In genomic region chr13:78200407-78200806, GRCm38 (mm10) we compare ENCODE assay signal across 8 mouse cellular contexts. TPM values are rescaled to one million over a fixed set of nuclear protein-coding genes. Genes with fewer than 3 reads are reported as not detected.
DNase-seq lines count a peak whose midpoint lies in the region; ATAC-seq and TF ChIP-seq lines count a peak whose summit lies in the region.

No protein-coding gene starts in this region.

- H3K9ac ChIP-seq in kidney, postnatal 0 days (ENCODE audit: low read depth, low read length), result no peak overlapping the region

- H3K9me3 ChIP-seq in kidney, postnatal 0 days (replicated peaks; ENCODE audit: low read length), result no peaks in the 10 kb centered on the region
- no peaks in the 10 kb centered on the region for H3K9me3 ChIP-seq in midbrain, embryonic 10.5 days (replicated peaks)

- peak; percentile 7; the same call in 1 of the 2 replicates for ATAC-seq in kidney, postnatal 0 days (replicated peaks; ENCODE audit: low FRiP score, low read depth)
- no peak for ATAC-seq in granulocyte monocyte progenitor cell, adult 5-6 weeks (replicated peaks; ENCODE audit: poor library complexity, severe bottlenecking)

- H3K4me2 ChIP-seq in kidney, postnatal 0 days (ENCODE audit: low read length), result peak overlapping the region; percentile 92

- peak overlapping the region; percentile 82 for H3K4me3 ChIP-seq in kidney, postnatal 0 days (replicated peaks; ENCODE audit: low read depth, low read length)
- H3K4me3 ChIP-seq in bone marrow macrophage, adult 2 months (ENCODE audit: insufficient read depth, low read length), result peak overlapping the region; percentile 13; the same call in 1 of the 2 replicates
- H3K4me3 ChIP-seq in embryonic fibroblast, embryonic 13.5 days (ENCODE audit: insufficient read depth, low read length), result peak overlapping the region; percentile 42
- peak overlapping the region; percentile 96 for H3K4me3 ChIP-seq in midbrain, embryonic 10.5 days

- TF ChIP-seq CTCF in kidney, postnatal 0 days (IDR thresholded peaks at IDR 0.05; ENCODE audit: low read depth), result no peak
- no peak for TF ChIP-seq CTCF in bone marrow macrophage, adult 2 months (IDR thresholded peaks at IDR 0.05; ENCODE audit: low read depth, low read length)
- TF ChIP-seq CTCF in embryonic fibroblast, embryonic 13.5 days (IDR thresholded peaks at IDR 0.05; ENCODE audit: borderline replicate concordance, insufficient read depth, low read length), result no peak

- 0 out of 2 replicates have a peak overlapping the region, but pooled peaks have one; percentile 6 for H3K27ac ChIP-seq in kidney, postnatal 0 days
- no peak overlapping the region for H3K27ac ChIP-seq in bone marrow macrophage, adult 2 months (ENCODE audit: insufficient read depth, low read depth, low read length)
- H3K27ac ChIP-seq in embryonic fibroblast, embryonic 13.5 days (ENCODE audit: insufficient read depth, low read length), result peak overlapping the region; percentile 38; the same call in 1 of the 2 replicates
- H3K27ac ChIP-seq in midbrain, embryonic 10.5 days (replicated peaks), result peak overlapping the region; percentile 99

- no peaks in the 10 kb centered on the region for H3K27me3 ChIP-seq in kidney, postnatal 0 days (ENCODE audit: insufficient read depth, low read length)
- peaks cover 15% of the 10 kb centered on the region for H3K27me3 ChIP-seq in midbrain, embryonic 10.5 days (ENCODE audit: low read depth, poor library complexity, severe bottlenecking)

- TF ChIP-seq POLR2A in bone marrow macrophage, adult 2 months (IDR thresholded peaks at IDR 0.05; ENCODE audit: borderline replicate concordance, low read depth, low read length), result no peak
- TF ChIP-seq POLR2A in embryonic fibroblast, embryonic 13.5 days (IDR thresholded peaks at IDR 0.05; ENCODE audit: low read depth, low read length), result no peak

- H3K36me3 ChIP-seq in kidney, postnatal 0 days (ENCODE audit: insufficient read depth, low read length), result no peaks in the 10 kb centered on the region
- peaks cover 12% of the 10 kb centered on the region for H3K36me3 ChIP-seq in midbrain, embryonic 10.5 days

- WGBS in kidney, postnatal 0 days, result 0% methylated on average over 9 of the region's 9 CpGs
- WGBS in midbrain, embryonic 10.5 days, result 0% methylated on average over 8 of the region's 9 CpGs

- peaks cover 7% of the 10 kb centered on the region; the same call in 1 of the 2 replicates for H3K4me1 ChIP-seq in kidney, postnatal 0 days (replicated peaks; ENCODE audit: insufficient read depth, low read length)
- peaks cover 3% of the 10 kb centered on the region; the same call in 1 of the 2 replicates for H3K4me1 ChIP-seq in bone marrow macrophage, adult 2 months (ENCODE audit: control insufficient read depth, insufficient read depth, low read length)
- H3K4me1 ChIP-seq in embryonic fibroblast, embryonic 13.5 days (ENCODE audit: control insufficient read depth, insufficient read depth, low read length), result peaks cover 1% of the 10 kb centered on the region; the same call in 1 of the 2 replicates
- peaks cover 29% of the 10 kb centered on the region for H3K4me1 ChIP-seq in midbrain, embryonic 10.5 days

- DNase-seq in kidney, postnatal 0 days (ENCODE audit: low spot score), result peak; percentile 89
- DNase-seq in kidney, adult 18-20 months, result no peak
- peak; percentile 30 for DNase-seq in kidney, postnatal 14 days
- DNase-seq in midbrain, embryonic 10.5 days (ENCODE audit: low spot score), result peak; percentile 91
- no peak for DNase-seq in spleen, adult 12 weeks (ENCODE audit: low spot score)

RNA-seq across cellular contexts. Expression of gene Nr2f1, which starts 0.8 kb away (rescaled TPM):
- polyA plus RNA-seq in kidney, postnatal 0 days (2015; fragmentation: Nextera tagmentation; extraction: Ambion mirVana), result 9.8 and 11.2 TPM in 2 replicates
- not detected in 2 replicates for polyA plus RNA-seq in bone marrow macrophage, adult 2 months (2012; ENCODE audit: insufficient read depth, insufficient read length, missing spikeins)
- 13.2 and 17.4 TPM in 2 replicates for polyA plus RNA-seq in embryonic fibroblast, embryonic 13.5 days (2011; ENCODE audit: insufficient read length, low read depth, missing spikeins)
- polyA plus RNA-seq in midbrain, embryonic 10.5 days (2016; fragmentation: Nextera tagmentation; extraction: Ambion mirVana), result 53.1 and 57.4 TPM in 2 replicates
- not detected in 2 replicates for total RNA-seq in granulocyte monocyte progenitor cell, adult 5-6 weeks (2014; fragmentation: Nextera tagmentation)
- total RNA-seq in granulocyte monocyte progenitor cell, adult 5-6 weeks (2017), result not detected in 2 replicates

Comparison
In these comparisons a context has a peak if more than half of its experiments do, and no peak if none do; other contexts are left out.
1. DNase-seq: peak in kidney, postnatal 0 days (single experiment), kidney, postnatal 14 days (single experiment) and midbrain, embryonic 10.5 days (single experiment); none in kidney, adult 18-20 months (single experiment) and spleen, adult 12 weeks (single experiment).
2. H3K4me3 ChIP-seq: peak in every context shown above with its lines; median percentile 96 in midbrain, embryonic 10.5 days; 82 in kidney, postnatal 0 days; 42 in embryonic fibroblast, embryonic 13.5 days; 13 in bone marrow macrophage, adult 2 months.